Mouse (Mus musculus) E14TG2a.4 (cell line): ENCODE data around the gene Tfip11.

Source experiments
- H3K27me3 ChIP-seq: 2 replicates; pipeline ENCODE4 v1.6.1; 2014; ENCODE audit warnings: low read length, control low read depth; ENCODE audit not compliant: insufficient read depth
- H3K36me3 ChIP-seq: 2 replicates; pipeline ENCODE4 v1.6.1; 2014; ENCODE audit warnings: low read length, control low read depth; ENCODE audit not compliant: insufficient read depth
- H3K4me1 ChIP-seq: replicated peaks from 2 replicates; pipeline ENCODE4 v1.6.1; 2014; ENCODE audit warnings: low read depth, low read length, control low read depth
- H3K4me3 ChIP-seq: replicated peaks from 2 replicates; pipeline ENCODE4 v1.5.1; 2014; ENCODE audit warnings: mild to moderate bottlenecking, low read length
- H3K9me3 ChIP-seq: 2 replicates; pipeline ENCODE4 v1.6.1; 2014; ENCODE audit warnings: low read length, control low read depth
- CTCF ChIP-seq: conservative IDR thresholded peaks from 2 replicates; pipeline ENCODE4 v1.5.1; 2014; ENCODE audit warnings: low read length
- NANOG ChIP-seq: IDR thresholded peaks from 2 replicates; pipeline ENCODE4 v1.6.1; 2014; ENCODE audit warnings: borderline replicate concordance, low read length, mixed read lengths
- POU5F1 ChIP-seq: IDR thresholded peaks from 2 replicates; pipeline ENCODE4 v1.6.1; 2014; ENCODE audit warnings: low read length, borderline replicate concordance

The Tfip11 gene

GRCm38 (mm10) chr5:112367929-112368328 lies 41.8 kb downstream of the Tfip11 start:
- Histone ChIP-seq H3K9me3 (no peaks in the 10 kb centered on the region), H3K27me3 (no peaks in the 10 kb centered on the region), H3K4me1 (peaks cover 22% of the 10 kb centered on the region), H3K4me3 (no peak overlapping the region), H3K36me3 (peaks cover 93% of the 10 kb centered on the region)
- no peak for TF ChIP-seq POU5F1
- TF ChIP-seq CTCF = no peak
- no peak for TF ChIP-seq NANOG

GRCm38 (mm10) chr5:112368666-112369065 lies 42.5 kb downstream of the Tfip11 start:
- no peak for TF ChIP-seq CTCF
- no peak for TF ChIP-seq POU5F1
- TF ChIP-seq NANOG = no peak
- H3K9me3 ChIP-seq = no peaks in the 10 kb centered on the region
- peaks cover 22% of the 10 kb centered on the region for H3K4me1 ChIP-seq
- H3K27me3 ChIP-seq = no peaks in the 10 kb centered on the region
- H3K4me3 ChIP-seq = no peak overlapping the region
- H3K36me3 ChIP-seq = peaks cover 93% of the 10 kb centered on the region

GRCm38 (mm10) chr5:112369326-112369725 lies 43.2 kb downstream of the Tfip11 start:
- H3K4me1 ChIP-seq = peaks cover 20% of the 10 kb centered on the region
- TF ChIP-seq POU5F1 (no peak), CTCF (no peak), NANOG (no peak)
- H3K36me3 ChIP-seq = peaks cover 93% of the 10 kb centered on the region
- H3K4me3 ChIP-seq = no peak overlapping the region
- no peaks in the 10 kb centered on the region for H3K27me3 ChIP-seq
- no peaks in the 10 kb centered on the region for H3K9me3 ChIP-seq

- TF ChIP-seq POU5F1 (no peak), CTCF (no peak), NANOG (no peak)
- peaks cover 30% of the 10 kb centered on the region for H3K4me1 ChIP-seq
- no peaks in the 10 kb centered on the region for H3K9me3 ChIP-seq
- H3K4me3 ChIP-seq = no peak overlapping the region
- H3K36me3 ChIP-seq = peaks cover 91% of the 10 kb centered on the region
- H3K27me3 ChIP-seq = no peaks in the 10 kb centered on the region
Observed at GRCm38 (mm10) chr5:112370236-112370813, 44.2 kb downstream of the Tfip11 start.

GRCm38 (mm10) chr5:112371933-112372332 lies 45.8 kb downstream of the Tfip11 start:
- peaks cover 89% of the 10 kb centered on the region for H3K36me3 ChIP-seq
- no peak overlapping the region for H3K4me3 ChIP-seq
- H3K4me1 ChIP-seq = peaks cover 27% of the 10 kb centered on the region
- H3K27me3 ChIP-seq = no peaks in the 10 kb centered on the region
- no peak for TF ChIP-seq NANOG
- no peak for TF ChIP-seq CTCF
- TF ChIP-seq POU5F1 = no peak
- no peaks in the 10 kb centered on the region for H3K9me3 ChIP-seq

- Histone ChIP-seq H3K27me3 (no peaks in the 10 kb centered on the region), H3K36me3 (peaks cover 88% of the 10 kb centered on the region), H3K4me1 (peaks cover 27% of the 10 kb centered on the region), H3K9me3 (no peaks in the 10 kb centered on the region), H3K4me3 (no peak overlapping the region)
- TF ChIP-seq NANOG = no peak
- no peak for TF ChIP-seq POU5F1
- no peak for TF ChIP-seq CTCF
Observed at GRCm38 (mm10) chr5:112376111-112376510, 50.0 kb downstream of the Tfip11 start.

- Histone ChIP-seq H3K4me3 (no peak overlapping the region), H3K36me3 (peaks cover 76% of the 10 kb centered on the region), H3K4me1 (peaks cover 24% of the 10 kb centered on the region), H3K9me3 (no peaks in the 10 kb centered on the region), H3K27me3 (no peaks in the 10 kb centered on the region)
- TF ChIP-seq POU5F1 (no peak), CTCF (no peak), NANOG (no peak)
Observed at GRCm38 (mm10) chr5:112377380-112377779, 51.2 kb downstream of the Tfip11 start.

- H3K4me3 ChIP-seq = no peak overlapping the region
- peaks cover 62% of the 10 kb centered on the region for H3K36me3 ChIP-seq
- no peaks in the 10 kb centered on the region for H3K9me3 ChIP-seq
- H3K4me1 ChIP-seq = peaks cover 24% of the 10 kb centered on the region
- no peaks in the 10 kb centered on the region for H3K27me3 ChIP-seq
- TF ChIP-seq POU5F1 (no peak), NANOG (no peak), CTCF (no peak)
Observed at GRCm38 (mm10) chr5:112378716-112379115, 52.6 kb downstream of the Tfip11 start.

- H3K9me3 ChIP-seq = no peaks in the 10 kb centered on the region
- TF ChIP-seq NANOG (no peak), POU5F1 (no peak), CTCF (no peak)
- H3K27me3 ChIP-seq = no peaks in the 10 kb centered on the region
- H3K36me3 ChIP-seq = peaks cover 40% of the 10 kb centered on the region
- H3K4me3 ChIP-seq = no peak overlapping the region
- H3K4me1 ChIP-seq = peaks cover 13% of the 10 kb centered on the region
Observed at GRCm38 (mm10) chr5:112381154-112381553, 55.0 kb downstream of the Tfip11 start.
